Mouse (Mus musculus) lung, postnatal 0 days (tissue): Measurements from ENCODE around the gene Gh.

ENCODE experiments used
- CTCF ChIP-seq: IDR thresholded peaks from 2 replicates; pipeline ENCODE4 v1.5.1; 2016; ENCODE audit warnings: antibody characterized with exemption, mild to moderate bottlenecking
- EP300 ChIP-seq: IDR thresholded peaks from 2 replicates; pipeline ENCODE4 v1.6.1; 2016; ENCODE audit warnings: antibody characterized with exemption, mild to moderate bottlenecking, control low read depth

DNA sequence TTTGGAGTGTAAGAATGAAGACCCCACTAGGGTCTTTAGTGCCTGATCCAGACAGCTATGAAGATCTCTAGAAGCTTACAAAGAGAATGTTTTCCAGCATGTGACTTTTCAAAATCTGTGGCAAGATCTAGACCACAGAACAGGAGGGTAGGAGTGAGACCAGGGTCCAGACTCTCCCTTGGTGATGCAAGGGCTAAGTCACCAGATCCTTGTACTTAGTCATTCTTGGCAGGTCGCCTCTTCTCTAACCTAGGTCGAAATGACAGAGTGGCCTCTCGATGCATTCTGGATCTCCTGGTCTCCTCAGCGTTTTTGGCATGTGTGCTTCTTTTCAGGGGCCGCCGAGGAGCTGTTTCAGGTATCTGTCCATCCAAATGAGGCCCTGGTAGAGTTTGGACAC, 19.2 kb downstream of the Gh start:
- TF ChIP-seq CTCF: no peak
- no peak for TF ChIP-seq EP300
